Mouse (Mus musculus): Measurements from ENCODE around the gene Pde8a.

Pde8a gene

GRCm38 (mm10) chr7:81339783-81340182 lies 126.4 kb downstream of the Pde8a start:
- peak; percentile 68 for DNase-seq

DNA sequence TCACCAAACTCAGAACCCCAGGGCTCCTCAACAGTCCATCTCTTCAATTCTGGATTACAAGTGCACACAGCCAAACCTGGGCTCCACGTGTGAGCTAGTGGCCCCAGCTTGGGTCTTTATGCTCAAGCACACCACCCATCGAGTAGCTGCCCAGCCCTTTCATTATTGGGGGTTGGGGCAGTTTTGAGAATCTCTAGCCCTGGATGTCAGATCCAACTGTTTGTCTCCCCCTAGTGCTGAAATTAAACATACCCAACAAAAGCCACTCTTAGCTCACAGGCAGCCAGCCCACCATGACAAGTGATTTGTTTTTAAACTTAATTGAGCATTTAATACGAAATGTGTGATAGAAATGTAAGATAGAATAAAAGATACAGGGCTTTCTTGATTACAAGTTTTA lies 128.2 kb downstream of the Pde8a start:
- DNase-seq, result peak; percentile 55

DNA sequence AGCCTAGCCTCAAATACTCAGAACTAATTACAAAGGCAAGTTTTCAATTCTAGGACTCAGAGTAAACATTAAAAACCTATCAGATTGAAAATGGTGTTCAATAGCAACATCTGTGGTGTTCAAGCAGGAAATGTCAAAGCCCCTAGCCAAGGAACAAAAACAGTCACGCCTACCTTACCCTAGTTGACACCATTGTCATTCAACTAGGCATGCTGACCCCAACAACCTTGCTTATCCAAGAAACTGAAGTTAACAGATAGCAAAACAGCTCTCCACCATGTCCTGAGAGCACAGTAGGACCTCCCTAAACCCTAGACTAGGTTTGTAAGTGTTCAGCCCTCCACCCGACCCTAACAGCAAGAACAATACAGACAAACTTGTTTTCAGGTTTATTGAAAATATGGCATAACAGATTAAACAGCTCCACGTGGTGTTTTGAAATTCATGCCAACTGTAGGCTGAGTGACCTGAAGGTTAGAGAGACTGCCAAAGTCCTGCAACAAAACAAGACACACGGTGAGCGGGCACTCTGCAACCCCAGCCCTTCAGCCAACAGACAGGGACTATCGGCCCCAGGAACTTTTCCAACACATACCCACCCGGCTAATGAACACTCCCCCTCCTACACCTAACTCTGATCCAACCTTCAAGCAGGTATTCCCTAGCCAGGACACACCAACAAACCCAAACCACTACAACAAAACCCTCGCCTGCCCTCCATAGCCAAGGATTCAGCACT lies 129.1 kb downstream of the Pde8a start:
- no peak for DNase-seq

DNA sequence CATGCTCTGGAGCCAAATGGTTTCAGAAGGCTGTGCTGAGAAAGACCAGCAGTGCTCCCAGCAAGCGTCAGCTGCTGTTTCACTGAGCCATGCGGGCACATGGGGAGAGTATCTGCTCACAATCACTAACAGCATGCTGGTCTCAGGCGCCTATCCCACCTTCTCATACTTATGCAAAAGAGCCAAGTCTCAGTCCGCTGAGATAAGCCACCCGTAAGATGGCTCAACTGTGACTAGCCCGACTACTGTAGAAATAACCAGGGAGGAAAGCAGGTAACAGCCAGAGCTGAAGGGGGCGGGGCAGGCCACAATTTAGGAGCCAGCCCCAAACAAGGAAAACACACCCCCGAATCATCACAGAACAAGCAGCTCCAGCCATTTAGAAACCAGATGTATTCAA lies 129.9 kb downstream of the Pde8a start:
- no peak for DNase-seq

DNA sequence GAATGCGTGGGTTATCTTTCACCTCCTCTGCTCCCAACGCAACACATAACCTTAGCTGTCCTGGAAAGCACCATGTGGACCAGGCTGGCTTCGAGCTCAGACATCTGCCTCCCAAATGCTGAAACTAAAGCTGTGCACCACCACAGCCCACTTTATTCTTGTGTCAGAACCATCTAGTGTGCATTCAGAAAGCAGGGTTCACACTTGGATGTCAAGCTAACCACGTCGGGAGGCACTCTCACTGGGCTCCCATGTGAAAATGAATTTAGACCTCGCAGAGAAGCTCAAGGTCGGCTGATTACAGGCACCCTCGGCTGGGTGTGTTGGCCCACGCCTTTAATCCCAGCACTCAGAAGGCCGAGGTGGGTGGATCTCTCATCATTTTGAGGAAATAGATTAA lies 130.4 kb downstream of the Pde8a start:
- no peak for DNase-seq

GRCm38 (mm10) chr7:81344544-81345446 lies 131.4 kb downstream of the Pde8a start, which contains the start of gene Rps17:
Rps17 (minus strand) TSS chr7:81345254.
- peak; percentile 94 for DNase-seq

DNA sequence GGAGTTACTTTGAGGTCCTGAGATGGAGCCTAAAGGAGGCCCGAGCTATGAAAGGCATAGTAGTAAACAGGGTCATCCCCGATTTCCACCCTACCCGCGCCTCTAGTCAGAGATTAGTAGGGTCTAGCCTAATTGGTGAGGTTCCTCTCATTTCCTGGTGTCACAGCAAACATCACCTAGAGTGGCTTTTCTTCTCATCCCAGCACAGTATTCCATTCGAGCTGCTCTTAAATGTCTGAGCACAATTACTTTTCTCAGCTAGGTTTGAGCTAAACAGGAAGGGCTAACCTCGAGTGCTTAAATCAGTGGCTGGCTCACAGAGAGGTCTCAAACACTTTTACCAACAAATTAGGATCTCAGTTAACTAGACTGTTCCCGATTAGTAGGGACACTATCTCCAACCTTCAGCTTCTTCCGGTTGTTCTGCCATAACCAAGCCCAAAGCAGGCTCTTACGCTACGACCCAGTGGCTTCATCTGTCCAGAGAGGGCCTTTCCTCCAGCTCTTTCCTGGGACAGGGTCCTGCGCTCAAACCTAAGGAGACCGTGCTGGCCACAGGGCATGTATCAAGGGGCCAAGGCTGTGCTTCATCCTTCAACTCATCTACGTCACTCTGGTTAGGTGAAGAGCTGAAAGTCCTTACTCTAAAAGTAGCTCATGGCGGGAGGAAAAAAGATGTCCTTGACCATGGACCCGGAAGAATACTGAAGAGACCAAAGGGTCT lies 132.2 kb downstream of the Pde8a start:
- no peak for DNase-seq

DNA sequence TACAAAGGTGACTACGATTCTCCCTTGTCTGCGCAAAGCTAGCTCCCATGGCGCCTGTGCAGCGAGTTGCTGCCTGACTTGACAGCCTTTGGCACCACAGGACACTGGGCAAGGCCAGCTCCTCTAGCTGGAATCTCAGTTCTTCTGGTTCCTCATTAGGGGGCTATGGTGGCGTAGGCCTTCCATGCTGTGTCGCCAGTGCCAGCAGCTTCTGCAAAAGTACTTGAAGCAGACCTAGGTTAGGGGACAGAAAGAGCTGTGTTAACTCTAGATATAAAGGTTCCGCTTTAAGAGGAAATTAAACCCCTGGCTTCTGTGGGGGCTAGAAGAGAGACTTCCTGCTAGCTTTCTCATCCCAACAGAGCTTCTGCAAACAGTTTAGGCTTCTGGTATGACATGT lies 134.8 kb downstream of the Pde8a start:
- no peak for DNase-seq

GRCm38 (mm10) chr7:81351826-81352225 lies 138.4 kb downstream of the Pde8a start:
- DNase-seq, result no peak

DNA sequence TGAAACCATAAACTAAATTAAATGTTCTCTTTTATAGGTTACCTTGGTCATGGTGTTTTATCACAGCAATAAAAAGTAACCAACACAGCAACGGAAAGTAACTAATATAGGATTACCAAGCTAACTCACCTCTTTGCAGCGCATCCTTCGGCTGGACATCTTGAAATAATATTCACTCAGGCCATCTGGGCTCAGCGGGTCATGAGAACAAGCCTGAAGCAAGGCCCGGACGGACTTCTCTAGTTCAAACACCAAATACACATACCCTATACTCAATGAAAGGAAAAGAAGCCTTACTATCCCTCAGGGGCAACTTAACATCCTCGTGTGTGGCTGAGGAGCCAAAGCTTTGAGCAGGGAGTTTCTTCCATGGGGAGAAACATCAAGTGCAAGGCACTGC lies 142.3 kb downstream of the Pde8a start:
- no peak for DNase-seq

GRCm38 (mm10) chr7:81356360-81356759 lies 143.0 kb downstream of the Pde8a start:
- DNase-seq, result no peak

DNA sequence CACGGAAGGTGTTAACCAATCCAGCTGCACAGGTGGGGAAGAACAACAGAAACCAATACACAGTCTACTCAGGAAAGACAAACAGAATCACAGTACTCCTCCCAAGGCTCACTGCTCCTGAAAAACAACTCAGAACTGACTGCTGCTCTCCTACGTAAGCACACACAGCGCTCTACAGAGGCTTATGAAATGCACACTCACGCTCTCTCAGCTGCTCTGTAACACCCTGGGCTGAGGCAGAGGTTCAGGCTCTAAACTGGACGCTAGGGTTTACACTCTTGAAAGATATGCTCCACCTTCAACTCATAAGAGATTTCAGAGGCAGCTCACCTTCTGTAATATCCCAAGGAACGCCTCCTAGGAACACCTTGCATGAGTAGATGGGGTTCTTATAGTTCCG lies 143.6 kb downstream of the Pde8a start:
- no peak for DNase-seq

- no peak for DNase-seq
These were observed 154.6 kb downstream of the Pde8a start for GRCm38 (mm10) chr7:81367946-81368345.

GRCm38 (mm10) chr7:81369724-81370123 lies 156.3 kb downstream of the Pde8a start:
- DNase-seq, result no peak

DNA sequence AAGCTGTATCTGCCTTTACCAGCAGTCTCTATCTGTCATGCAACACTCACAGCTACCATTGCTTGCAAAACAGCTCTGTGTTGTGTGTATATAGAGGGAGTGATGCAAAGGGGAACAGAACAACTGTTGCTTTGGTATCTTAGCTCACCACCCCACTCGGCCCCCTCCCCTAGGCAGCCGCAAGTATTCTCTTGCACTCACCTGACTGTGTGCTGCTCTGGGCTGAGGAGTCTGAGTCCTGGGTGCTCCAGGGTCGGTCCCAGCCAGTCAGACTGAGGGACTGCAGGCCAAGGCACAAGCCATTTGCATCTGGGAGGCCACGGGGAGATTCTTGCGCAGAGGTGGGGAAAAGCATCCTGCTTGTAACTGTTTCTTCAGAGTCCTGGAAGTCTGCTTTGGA lies 158.4 kb downstream of the Pde8a start:
- DNase-seq, result no peak

GRCm38 (mm10) chr7:81372337-81372920 lies 159.0 kb downstream of the Pde8a start:
- DNase-seq, result peak; percentile 71

DNA sequence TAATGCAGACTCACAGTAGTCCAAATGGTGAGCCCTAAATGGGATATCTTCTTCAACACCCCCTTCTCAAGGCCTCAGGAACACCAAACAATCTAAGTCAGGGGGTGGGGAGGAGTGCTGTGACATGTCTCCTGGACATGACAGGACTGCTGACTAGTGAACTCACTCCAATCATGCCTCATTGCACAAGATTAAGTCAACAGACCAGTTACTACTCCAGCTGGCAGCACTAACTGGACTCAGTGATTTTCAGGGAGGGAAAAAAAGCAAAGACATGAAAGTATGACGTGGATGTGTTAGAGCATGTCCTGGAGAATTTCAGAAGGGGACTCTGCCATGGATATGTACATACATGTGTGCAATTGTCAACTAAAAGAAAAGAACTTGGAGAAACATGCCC lies 166.0 kb downstream of the Pde8a start:
- no peak for DNase-seq
